Mouse (Mus musculus) gastrocnemius, adult 18-20 months (tissue): ENCODE measurements around the gene Fam184a. TPM values are rescaled to one million over a fixed set of nuclear protein-coding genes. Genes with fewer than 3 reads are reported as not detected.

Experiments used
- DNase-seq: peaks from one replicate; pipeline ENCODE4 v3.0.0; 2021; ENCODE audit warnings: low spot score
- long read RNA-seq, 2 experiments: library from polyadenylated mRNA; stranded (forward); transcript quantifications; one replicate each; pipeline ENCODE4 v2.0.0; 2021
- total RNA-seq, 2 experiments: library from RNA; stranded (reverse); gene quantifications; 2 replicates each; pipeline ENCODE4 v1.2.3; 2021

The Fam184a gene
- under 1 TPM; 0.30 to 0.43 TPM for total RNA-seq
- long read RNA-seq, experiment 1: 0 reads
- long read RNA-seq, experiment 2: 0 reads

DNA sequence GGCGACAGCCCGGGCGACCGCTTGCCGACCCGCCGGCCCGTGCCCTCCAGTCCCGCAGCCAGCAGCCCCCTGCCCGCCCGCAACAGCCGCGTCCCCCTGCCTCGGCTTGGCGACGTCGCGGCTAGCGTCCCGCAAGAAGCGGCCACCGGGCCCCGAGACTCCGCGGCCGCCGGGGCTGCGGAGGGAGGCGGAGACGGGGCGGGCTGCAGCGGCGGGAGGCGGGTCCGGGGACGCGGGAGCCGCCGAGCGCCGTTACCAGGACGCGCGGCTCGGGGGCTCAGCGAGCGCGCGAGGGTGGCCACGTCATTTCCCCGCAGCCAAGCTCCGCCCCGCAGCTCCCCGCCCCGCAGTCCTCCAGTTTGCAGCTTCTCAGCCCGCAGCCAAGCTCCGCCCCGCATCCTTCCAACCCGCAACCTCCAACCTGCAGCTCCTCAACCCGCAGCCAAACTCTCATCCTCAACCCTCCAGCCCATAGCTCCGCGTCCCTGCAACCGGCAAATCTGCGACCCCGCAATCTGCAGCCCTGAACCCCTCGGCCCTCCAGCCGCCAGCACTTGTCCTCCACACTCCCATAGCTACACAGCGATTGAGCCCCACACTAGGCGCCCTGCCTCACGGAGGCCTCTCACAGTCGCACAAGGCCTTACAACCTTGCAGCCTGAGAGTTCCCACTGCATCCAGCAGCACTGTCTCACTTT, at the start of gene Fam184a:
Fam184a (minus strand) TSS at position 169 of the 698 bp plus-strand sequence.
- peak; percentile 30 for DNase-seq

GRCm38 (mm10) chr10:53796258-53796581, 45.3 kb upstream of the Fam184a start:
- DNase-seq: no peak

GRCm38 (mm10) chr10:53795567-53796257, 44.8 kb upstream of the Fam184a start:
- no peak for DNase-seq

DNA sequence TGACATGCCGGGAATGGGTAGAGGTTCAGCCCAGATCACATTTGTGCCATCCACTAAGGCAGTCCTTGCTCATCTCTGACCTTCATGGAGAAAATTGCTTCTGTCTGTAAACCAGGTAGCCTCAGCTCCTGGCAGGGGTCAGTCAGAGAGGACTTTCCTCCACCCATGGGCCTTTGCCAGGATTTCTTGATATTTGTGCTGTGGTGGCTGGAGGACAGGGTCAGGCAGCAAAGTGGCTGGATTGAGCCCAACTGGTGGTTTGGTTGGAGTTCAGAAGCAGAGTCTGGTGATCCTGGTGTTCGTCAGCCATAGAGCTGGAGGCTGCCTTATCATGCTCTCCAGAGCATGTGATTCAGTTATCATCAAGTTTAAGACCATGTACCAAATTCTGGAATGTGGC, 40.4 kb upstream of the Fam184a start:
- no peak for DNase-seq

DNA sequence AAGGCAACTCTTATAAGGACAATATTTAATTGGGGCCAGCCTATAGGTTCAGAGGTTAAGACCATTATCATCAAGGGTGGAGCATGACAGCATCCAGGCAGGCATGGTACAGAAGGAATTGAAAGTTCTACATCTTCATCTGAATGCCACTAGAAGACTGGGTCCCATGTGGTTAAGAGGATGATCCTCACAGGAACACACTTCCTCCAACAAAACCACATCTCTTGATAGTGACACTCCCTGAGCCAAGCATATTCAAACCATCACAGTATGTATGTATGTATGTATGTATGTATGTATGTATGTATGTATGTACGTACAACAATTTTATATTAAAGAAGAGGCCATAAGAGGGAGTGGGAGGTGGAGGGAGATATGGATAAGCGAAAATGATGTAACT, 25.7 kb upstream of the Fam184a start:
- DNase-seq: no peak

DNA sequence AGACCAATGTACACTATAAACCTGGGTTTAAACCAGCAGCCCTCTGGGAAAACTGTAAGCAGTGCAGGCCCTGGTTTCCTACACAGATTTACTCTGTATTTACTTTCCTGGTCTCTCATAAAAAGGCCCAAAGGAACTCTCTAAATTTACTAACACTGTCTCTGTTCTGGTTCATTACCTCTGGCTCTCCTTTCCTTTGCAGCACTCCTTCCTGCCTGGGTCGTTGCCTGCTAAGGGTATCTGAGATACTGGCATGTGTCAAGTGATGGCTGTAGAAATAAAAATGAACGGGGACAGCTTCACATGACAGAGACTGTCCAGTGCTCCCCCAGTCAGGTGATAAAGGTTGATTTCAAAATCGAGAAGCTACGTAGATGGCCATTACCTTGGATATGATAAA, 21.8 kb upstream of the Fam184a start:
- DNase-seq: no peak

DNA sequence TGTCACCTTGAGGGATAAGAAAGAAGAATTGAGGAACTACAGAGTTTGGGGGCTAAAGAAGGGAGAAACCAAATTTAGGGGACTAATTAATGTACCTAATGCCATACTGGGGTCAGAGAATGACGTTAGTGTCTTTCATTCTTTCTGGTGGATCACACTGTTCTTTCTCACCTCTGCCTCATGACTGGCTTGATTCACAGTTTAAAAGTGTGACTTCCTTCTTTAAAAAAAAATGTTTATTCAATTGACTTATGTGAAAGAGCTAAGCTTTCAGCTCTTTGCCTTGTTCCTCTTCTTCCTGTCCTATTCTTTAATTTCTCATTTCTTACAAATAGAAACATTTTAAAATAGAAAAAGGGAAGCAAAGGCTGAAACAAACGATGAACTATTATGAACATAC, 20.6 kb upstream of the Fam184a start:
- no peak for DNase-seq

GRCm38 (mm10) chr10:53768745-53769144, 17.8 kb upstream of the Fam184a start:
- no peak for DNase-seq

DNA sequence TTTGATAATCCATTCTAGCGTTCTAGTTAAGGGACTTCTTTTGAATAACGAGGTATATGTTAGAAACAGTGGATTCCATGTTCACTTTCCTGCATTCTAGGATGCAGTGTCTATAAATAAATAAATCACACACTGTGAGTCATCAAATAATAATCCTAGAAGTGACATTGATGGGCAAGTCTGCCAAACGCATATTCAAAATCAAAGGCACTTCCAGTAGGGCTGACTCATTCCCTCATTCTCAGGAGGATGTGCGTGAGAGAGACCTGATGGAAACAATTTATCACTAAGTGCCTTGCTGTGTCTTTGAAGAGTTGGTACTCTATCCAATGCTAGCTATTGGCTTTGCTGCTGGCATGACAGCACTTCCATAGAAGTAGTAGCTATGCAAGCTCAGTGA, 14.5 kb upstream of the Fam184a start:
- no peak for DNase-seq

- DNase-seq: no peak
Measured at GRCm38 (mm10) chr10:53752723-53753122, 1.8 kb upstream of the Fam184a start.

GRCm38 (mm10) chr10:53750275-53750954, 508 bp downstream of the Fam184a start:
- DNase-seq: no peak

- no peak for DNase-seq
Measured at GRCm38 (mm10) chr10:53746039-53746438, 4.9 kb downstream of the Fam184a start.

DNA sequence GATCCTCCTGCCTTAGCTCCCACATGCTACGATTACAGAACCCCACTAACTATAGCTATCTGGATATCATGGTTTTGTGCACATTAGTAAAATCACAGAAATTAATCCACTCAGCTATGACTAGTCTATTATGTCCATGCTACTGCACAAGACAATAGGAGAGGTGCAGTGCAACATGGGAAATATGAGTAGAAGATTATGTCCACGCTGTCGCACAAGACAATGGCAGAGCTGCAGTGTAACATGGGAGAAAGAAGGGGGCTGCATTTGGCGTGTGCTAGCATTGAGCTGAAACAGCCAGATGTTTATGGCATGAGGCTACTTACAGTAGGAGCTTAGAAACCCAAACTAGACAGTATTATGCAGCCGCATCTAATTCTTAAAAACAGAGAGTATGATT, 8.0 kb downstream of the Fam184a start:
- DNase-seq: no peak

GRCm38 (mm10) chr10:53740014-53740413, 10.9 kb downstream of the Fam184a start:
- no peak for DNase-seq

DNA sequence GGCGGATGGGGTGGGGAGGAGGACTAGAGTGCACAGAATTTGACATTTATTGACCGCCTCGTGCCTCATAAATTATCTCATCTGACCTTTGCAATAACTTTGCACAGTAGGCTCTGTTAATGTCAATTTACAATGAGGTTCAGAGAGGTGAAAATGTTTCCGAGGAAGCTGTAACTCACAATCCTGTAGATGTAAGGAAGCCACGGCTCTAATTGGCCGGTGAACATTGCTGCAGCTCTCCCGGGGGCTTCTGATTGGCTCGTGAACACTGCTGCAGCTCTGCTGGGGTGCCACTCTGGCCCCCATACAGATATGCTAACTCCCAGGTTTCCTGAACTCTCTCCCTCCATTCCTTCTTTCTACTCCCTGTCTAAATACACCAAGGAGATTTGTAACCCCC, 12.1 kb downstream of the Fam184a start:
- DNase-seq: no peak

- no peak for DNase-seq
Measured at GRCm38 (mm10) chr10:53735201-53735865, 15.6 kb downstream of the Fam184a start.

DNA sequence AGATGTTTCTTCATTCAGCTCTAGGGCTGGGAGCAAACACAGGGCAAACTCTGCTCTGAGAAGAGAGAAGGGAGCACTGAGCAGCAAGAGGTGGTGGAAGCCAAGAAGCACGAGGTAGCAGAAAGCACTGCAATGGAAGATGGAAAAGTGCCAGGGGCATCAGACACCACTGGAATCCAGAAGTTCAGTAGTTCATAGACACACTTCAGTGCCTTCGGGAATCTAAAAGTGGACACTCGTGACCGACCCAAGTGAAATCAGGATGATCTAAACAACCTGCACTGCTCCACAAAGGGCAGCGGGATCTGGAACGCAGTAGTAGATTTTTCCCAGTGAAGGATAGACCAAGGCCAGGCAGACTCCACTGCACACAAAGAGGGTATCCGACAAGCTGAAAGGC, 18.6 kb downstream of the Fam184a start:
- DNase-seq: no peak

- no peak for DNase-seq
Measured at GRCm38 (mm10) chr10:53728883-53729282, 22.0 kb downstream of the Fam184a start.

DNA sequence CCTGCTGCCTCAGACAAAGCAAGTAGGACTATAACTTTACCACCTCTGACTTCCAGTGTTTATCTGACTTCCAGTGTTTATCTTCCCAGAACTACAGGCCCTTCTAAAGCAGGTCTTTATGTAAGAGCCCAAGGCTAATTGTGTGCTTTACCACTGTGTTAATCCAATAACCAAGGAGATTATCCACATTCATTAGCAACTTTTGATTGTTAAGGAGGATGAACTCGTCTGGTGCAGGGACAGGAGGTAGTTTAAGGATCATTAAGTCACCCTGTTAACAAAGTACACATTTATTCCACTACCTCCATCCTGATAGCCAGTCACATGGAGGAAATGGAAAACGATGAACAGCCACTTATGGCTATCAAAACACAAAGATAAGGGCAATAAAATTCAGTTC, 25.6 kb downstream of the Fam184a start:
- DNase-seq: no peak

GRCm38 (mm10) chr10:53704516-53704915, 46.4 kb downstream of the Fam184a start:
- no peak for DNase-seq

DNA sequence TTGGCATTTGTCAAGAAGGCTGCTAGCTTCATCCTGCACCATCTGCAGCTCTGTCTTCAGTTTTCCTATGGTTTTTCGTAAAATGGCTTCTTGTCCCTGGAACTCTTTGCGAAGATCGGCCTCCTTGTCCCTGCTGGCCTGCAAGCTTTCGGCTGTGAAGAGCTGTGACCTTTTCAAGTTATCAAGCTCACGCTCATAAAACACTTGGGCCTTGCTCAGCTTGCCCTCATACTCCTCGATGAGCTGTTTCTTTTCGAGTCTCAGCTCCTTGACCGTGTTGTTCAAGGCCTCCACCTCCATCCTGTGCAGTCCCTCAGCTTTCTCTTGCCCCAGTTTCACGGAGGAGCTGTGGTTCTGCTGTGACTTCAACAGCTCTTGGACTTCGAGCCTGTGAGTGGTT, 52.4 kb downstream of the Fam184a start:
- DNase-seq: no peak

DNA sequence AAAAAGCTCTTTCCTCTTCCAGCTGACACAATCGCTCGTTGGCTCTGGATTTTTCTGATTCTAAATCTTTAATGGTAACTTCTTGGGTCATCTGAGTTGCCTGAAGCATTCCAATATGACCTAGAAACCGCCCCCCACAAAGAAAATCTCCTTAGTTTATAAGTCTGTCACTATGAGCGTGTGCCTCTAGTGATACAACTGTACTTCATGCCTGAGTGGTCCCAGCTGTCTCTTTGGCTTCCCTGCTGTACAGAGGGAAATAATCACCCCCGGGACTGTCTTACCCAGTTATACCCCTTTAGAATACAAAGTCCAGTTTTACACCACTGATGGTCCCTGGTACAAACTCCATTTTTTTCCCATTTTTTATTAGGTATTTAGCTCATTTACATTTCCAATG, 56.2 kb downstream of the Fam184a start:
- no peak for DNase-seq
